Mouse (Mus musculus) E14TG2a.4 (cell line): ENCODE data around the gene Cyth1.

Experiments used
- H3K27me3 ChIP-seq: 2 replicates; pipeline ENCODE4 v1.6.1; 2014; ENCODE audit warnings: low read length, control low read depth; ENCODE audit not compliant: insufficient read depth
- H3K36me3 ChIP-seq: 2 replicates; pipeline ENCODE4 v1.6.1; 2014; ENCODE audit warnings: low read length, control low read depth; ENCODE audit not compliant: insufficient read depth
- H3K4me1 ChIP-seq: replicated peaks from 2 replicates; pipeline ENCODE4 v1.6.1; 2014; ENCODE audit warnings: low read depth, low read length, control low read depth
- H3K4me3 ChIP-seq: replicated peaks from 2 replicates; pipeline ENCODE4 v1.5.1; 2014; ENCODE audit warnings: mild to moderate bottlenecking, low read length
- H3K9me3 ChIP-seq: 2 replicates; pipeline ENCODE4 v1.6.1; 2014; ENCODE audit warnings: low read length, control low read depth
- CTCF ChIP-seq: conservative IDR thresholded peaks from 2 replicates; pipeline ENCODE4 v1.5.1; 2014; ENCODE audit warnings: low read length
- NANOG ChIP-seq: IDR thresholded peaks from 2 replicates; pipeline ENCODE4 v1.6.1; 2014; ENCODE audit warnings: borderline replicate concordance, low read length, mixed read lengths
- POU5F1 ChIP-seq: IDR thresholded peaks from 2 replicates; pipeline ENCODE4 v1.6.1; 2014; ENCODE audit warnings: low read length, borderline replicate concordance

Cyth1 gene

GRCm38 (mm10) chr11:118202410-118203233 lies 45.8 kb downstream of the Cyth1 start:
- no peaks in the 10 kb centered on the region for H3K9me3 ChIP-seq
- no peaks in the 10 kb centered on the region for H3K36me3 ChIP-seq
- peaks cover 4% of the 10 kb centered on the region for H3K27me3 ChIP-seq
- TF ChIP-seq CTCF (no peak), NANOG (no peak), POU5F1 (no peak)
- H3K4me3 ChIP-seq = peak overlapping the region; percentile 79
- H3K4me1 ChIP-seq = peaks cover 48% of the 10 kb centered on the region

DNA sequence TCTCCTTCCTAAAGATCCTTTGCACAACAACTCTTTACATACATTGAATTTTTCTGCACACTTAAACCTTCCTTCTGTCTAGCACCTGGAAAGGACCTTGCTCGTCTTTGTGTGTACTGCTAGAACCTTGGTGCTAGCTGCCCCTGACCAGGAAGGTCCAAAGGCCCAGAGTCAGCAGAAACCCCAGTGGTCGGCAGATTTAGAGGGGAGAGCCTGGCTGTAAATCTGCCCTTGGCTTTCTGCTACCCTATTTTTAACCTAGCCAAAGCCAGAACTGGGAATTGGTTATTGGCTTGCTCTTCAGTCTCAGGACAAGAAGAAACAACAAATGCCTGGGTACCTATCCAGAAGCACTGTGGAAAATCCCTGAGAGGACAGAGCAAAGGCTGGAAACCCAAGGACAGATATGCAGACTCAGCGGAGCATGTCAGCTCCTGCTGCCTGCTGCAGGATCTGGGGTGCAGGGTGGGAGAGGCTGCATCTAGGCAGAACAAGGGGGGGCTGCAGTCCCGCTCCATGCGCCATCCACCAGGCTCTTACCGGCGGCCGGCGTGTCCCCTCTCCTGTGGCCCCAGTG lies 46.5 kb downstream of the Cyth1 start:
- H3K4me1 ChIP-seq = peaks cover 41% of the 10 kb centered on the region
- H3K36me3 ChIP-seq = no peaks in the 10 kb centered on the region
- peak overlapping the region; percentile 79 for H3K4me3 ChIP-seq
- H3K27me3 ChIP-seq = peaks cover 4% of the 10 kb centered on the region
- no peaks in the 10 kb centered on the region for H3K9me3 ChIP-seq
- TF ChIP-seq NANOG (no peak), POU5F1 (no peak), CTCF (no peak)

- Histone ChIP-seq H3K4me3 (no peak overlapping the region), H3K27me3 (peaks cover 4% of the 10 kb centered on the region), H3K4me1 (peaks cover 39% of the 10 kb centered on the region), H3K9me3 (no peaks in the 10 kb centered on the region), H3K36me3 (no peaks in the 10 kb centered on the region)
- TF ChIP-seq POU5F1 (no peak), CTCF (no peak), NANOG (no peak)
Observed at GRCm38 (mm10) chr11:118200834-118201830, 47.3 kb downstream of the Cyth1 start.

DNA sequence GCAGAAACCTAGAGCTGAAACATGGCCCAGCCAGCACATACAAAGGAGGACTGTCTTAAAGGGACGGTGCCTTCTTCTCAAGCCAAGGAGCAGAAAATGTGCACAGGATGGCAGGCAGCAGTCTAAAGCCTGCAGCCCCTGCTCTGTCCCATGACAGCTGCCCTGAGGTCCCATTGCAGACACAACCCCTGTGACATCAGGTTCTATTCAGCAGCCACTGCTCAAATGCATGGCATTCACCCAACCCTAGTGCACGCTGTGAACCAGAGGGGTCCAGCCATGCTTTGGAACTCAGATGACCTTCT lies 50.1 kb downstream of the Cyth1 start:
- Histone ChIP-seq H3K27me3 (peaks cover 4% of the 10 kb centered on the region), H3K4me3 (no peak overlapping the region), H3K36me3 (no peaks in the 10 kb centered on the region), H3K4me1 (peaks cover 47% of the 10 kb centered on the region), H3K9me3 (no peaks in the 10 kb centered on the region)
- TF ChIP-seq NANOG = no peak
- TF ChIP-seq POU5F1 = no peak
- no peak for TF ChIP-seq CTCF

DNA sequence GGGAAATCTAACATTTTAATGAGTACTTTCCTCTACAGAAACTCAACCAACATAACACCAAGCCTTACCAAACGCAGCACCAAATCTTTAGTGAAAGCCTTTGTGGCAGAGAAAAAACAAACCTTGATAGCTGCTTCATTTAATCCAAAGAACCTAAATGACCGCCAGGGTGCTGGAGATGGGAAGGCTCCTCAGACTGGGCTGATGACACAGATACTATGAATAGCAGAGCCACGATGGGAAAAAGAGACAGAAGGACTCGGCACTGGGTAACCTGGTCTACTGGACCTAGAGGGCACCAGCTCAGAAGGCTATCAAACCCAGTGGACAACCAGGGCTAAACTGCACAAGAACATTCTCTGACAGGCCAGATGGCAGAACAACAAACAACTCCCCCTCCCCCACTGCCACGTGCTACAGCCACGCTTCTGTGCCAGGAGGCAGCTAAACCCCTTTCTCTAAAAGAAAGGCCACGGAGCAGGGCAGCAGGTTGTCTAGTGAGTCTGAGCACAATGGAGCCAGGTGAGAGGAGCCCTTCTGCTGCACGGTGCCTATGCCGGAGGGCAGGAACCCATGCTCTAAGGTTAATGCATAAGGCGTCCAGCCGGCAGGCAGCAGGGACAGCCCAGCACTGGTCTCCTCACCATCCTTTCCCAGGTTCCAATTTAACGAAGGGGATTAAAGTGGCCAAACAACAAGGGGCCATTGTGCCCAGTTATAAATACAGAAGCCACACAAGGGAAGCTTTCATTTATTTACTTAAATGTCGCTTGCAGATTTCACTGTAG lies 50.7 kb downstream of the Cyth1 start:
- Histone ChIP-seq H3K4me3 (no peak overlapping the region), H3K4me1 (peaks cover 46% of the 10 kb centered on the region), H3K36me3 (no peaks in the 10 kb centered on the region), H3K27me3 (peaks cover 4% of the 10 kb centered on the region), H3K9me3 (no peaks in the 10 kb centered on the region)
- TF ChIP-seq POU5F1 (no peak), NANOG (no peak), CTCF (no peak)

GRCm38 (mm10) chr11:118196824-118197388 lies 51.5 kb downstream of the Cyth1 start:
- peaks cover 4% of the 10 kb centered on the region for H3K27me3 ChIP-seq
- peaks cover 38% of the 10 kb centered on the region for H3K4me1 ChIP-seq
- no peaks in the 10 kb centered on the region for H3K9me3 ChIP-seq
- H3K36me3 ChIP-seq = no peaks in the 10 kb centered on the region
- no peak overlapping the region for H3K4me3 ChIP-seq
- TF ChIP-seq POU5F1 = no peak
- TF ChIP-seq NANOG = no peak
- TF ChIP-seq CTCF = no peak

- Histone ChIP-seq H3K4me1 (peaks cover 31% of the 10 kb centered on the region), H3K9me3 (no peaks in the 10 kb centered on the region), H3K36me3 (no peaks in the 10 kb centered on the region), H3K27me3 (no peaks in the 10 kb centered on the region), H3K4me3 (no peak overlapping the region)
- no peak for TF ChIP-seq POU5F1
- no peak for TF ChIP-seq NANOG
Observed at GRCm38 (mm10) chr11:118193390-118194147, 54.8 kb downstream of the Cyth1 start.
